Mouse (Mus musculus): ENCODE results near the gene Abo.

Gene Abo

DNA sequence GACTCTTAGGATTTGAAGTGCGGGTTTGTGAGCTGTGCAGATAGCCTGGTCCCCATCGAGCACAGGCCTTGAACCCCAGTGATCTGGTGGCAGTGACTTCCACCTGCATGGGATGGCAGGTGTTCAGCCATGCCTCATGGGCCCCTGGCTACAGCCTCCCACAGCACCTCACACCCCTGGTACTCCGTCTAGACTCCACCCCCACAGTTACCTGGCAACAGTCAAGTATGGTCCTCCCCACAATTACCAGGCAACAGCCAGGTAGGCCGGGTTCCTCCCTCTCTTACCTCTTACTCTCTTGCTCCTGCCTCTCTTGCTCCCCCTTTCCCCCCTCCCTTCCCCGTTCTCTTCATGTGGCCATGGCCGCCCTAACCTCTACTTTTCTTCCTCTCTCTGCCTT is 5.9 kb upstream of the Abo start:
- DNase-seq (ENCODE audit: low spot score in 2 of 2), result no peak

DNA sequence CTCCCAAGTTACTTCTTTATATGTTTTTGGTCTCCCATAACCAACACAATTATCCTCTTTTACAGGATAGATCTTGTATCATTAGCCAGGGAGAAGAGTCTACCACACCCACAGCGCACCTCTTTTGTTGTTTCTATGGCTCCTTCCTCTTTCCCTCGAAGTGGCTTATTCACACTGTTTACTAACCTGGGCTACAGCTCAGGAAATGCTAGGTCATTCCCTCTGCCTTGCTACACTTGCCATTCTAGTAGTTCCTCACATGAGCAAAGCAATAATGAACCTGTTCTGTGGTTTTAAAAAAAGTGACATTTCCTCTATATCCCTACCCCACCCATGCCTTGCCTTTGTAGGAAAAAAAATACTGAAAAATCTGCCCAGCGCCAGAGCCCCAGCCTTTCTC is 1.9 kb downstream of the Abo start:
- DNase-seq (ENCODE audit: low spot score in 2 of 2), result no peak

GRCm38 (mm10) chr2:26847706-26848105 is 17.1 kb downstream of the Abo start:
- no peak for DNase-seq (ENCODE audit: low spot score in 2 of 2)

- DNase-seq (ENCODE audit: low spot score in 2 of 2), result no peak
Measured at GRCm38 (mm10) chr2:26832478-26832877, 32.3 kb downstream of the Abo start.

DNA sequence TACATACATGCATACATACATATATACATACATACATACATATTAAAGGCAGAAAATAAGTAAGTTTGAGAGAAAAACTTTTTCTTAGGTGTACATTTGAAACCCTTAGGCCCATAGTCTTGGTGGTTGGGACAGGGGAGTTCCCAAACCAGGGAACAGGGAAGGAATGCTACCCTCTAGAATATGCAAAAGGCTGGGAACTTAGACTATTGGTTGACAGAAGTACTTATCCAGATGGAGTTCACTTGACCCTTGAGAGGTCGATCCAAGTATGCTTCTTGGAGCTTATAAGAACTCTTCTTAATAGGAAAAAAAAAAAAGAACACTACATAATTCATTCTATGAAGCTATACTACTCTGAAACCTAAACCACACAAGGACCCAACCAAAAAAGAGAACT is 36.7 kb downstream of the Abo start:
- DNase-seq (ENCODE audit: low spot score in 2 of 2), result no peak

GRCm38 (mm10) chr2:26827261-26827975 is 37.4 kb downstream of the Abo start:
- DNase-seq (ENCODE audit: low spot score in 2 of 2), result no peak
